Mouse (Mus musculus) colon, adult 2 months (tissue): ENCODE data around the gene B3gnt4. TPM values are rescaled to one million over a fixed set of nuclear protein-coding genes. Genes with fewer than 3 reads are reported as not detected.

Experiments used
- polyA plus RNA-seq: library from polyadenylated mRNA; depleted of rRNA; stranded (reverse); fragments of >200 nt; gene quantifications from 2 replicates; pipeline ENCODE4 v1.2.3, GENCODE M21; 2012; rRNA removed

B3gnt4 gene
- polyA plus RNA-seq, result 0.33 TPM in 1 of 2 replicates, not detected in the other

DNA sequence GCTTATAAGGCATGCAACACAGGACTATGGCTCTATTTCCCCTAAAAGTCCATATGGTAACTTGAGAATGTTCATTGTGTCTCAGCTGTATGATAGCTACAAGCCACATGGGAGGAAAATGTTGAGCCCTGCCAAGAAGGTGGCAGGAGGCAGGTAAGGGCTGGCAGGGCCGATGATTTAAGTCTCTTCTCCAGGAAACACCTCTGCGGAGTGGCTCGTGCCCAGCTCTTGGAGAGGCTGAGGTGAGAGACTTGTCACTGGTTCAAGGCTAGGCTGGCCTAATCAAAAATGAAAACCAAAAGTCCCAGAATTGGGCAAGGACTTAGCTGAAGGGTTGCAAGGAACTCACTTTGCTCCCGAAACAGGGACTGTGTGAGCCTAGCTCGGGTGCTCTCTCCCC is at the start of gene B3gnt4:
B3gnt4 (plus strand) TSS at position 301 of the 400 bp plus-strand sequence.

DNA sequence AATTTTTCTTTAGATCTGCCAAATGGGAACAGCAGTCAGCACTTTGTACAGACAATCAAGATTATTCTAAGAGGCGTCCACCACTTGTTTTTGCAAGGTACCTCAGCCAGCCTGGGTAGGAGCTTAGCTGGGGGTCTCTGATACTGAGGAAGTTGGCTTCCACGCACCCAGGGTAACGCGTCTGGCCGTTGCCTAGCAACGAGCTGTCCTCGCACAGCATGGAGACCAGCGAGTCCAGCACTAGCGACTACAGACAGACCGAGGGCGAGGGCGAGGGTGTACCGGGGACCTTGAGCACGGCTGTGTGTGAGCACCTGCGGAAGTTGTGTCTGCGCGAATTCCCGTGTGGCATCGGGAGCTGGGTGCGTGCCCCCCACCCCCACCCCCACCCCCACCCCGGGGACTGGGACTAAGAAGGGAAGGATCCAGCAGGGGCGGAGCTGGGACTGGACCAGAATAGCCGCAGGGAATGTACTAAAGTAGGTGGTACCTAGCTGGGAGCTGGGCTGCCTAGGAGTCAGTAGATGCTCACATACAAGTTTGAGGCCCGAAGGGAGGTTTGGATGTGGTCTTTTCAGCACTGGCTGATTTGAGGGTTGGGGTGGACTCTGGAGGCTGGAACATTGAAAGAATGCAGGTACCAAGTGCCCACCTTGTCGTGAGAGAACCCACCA is 21.0 kb upstream of the B3gnt4 start, which contains the start of the genes Lrrc43 and Il31:
Lrrc43 (plus strand) TSS at position 194 of the 674 bp plus-strand sequence.
Il31 (minus strand) TSS at position 378 of the 674 bp plus-strand sequence.

DNA sequence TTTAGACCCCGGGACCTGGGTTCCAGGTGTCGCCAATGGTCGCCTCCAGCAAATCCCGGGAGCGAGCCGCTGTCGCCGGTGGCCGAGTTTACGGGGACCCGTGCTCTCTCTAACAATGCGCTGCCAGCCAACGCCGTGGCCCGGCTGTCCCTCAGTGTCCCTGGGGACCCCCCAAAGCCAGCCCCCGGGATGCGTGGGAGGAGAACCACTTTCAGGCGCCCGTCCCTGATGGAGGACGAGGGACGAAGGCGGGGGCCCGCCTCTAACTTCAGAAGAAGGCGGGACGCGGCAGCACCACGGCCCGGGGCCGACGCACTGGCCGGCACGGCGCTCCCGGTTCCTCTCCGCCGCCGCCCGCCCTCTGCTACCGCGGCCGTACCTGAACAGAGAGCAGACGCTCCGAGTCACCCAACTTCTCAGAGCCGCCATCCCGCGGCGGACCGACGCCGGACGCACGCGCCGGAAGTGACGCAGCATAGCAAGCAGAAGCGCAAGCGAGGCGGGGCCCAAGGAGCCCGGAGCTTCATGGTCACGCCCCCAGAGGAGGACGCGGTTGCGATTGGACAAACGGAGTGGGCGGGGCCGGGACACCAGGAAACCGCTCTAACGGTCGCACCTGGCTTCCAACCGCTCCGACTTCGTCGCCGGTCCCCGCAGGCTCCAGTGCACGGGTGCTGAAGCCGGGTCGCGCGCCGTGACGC is 13.6 kb downstream of the B3gnt4 start, which contains the start of gene Diablo:
Diablo (minus strand) TSS at position 485 of the 701 bp plus-strand sequence.

DNA sequence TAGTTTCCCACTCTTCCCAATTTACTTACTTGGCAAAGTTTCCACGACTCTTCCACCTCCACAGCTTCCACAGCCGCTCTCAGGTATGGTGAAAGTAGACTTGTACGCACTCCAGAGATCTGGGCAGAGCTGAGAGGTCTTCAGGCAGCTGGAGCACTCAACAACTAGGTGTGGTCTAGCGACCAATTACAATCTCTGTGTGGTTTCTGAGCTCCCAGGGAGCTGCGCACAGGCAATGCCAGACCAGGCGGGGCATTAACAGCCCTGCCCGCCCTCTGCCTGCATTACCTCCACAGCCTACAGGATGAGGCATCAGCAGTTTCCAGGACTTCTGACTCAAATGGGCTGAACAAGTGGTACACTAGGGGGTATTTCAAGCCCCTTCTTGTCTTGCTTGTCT is 15.0 kb downstream of the B3gnt4 start, which contains the start of gene Gm49027:
Gm49027 (minus strand) TSS at position 208 of the 400 bp plus-strand sequence.

Other genes starting within 250 kb of the B3gnt4 start
- gene Bcl7a, start 166.6 kb upstream of the B3gnt4 start, polyA plus RNA-seq, result 4.5 and 4.9 TPM in 2 replicates
- 53.0 and 82.7 TPM in 2 replicates for gene Mlxip, start 115.7 kb upstream of the B3gnt4 start, polyA plus RNA-seq
- not detected in 2 replicates for gene Lrrc43, start 21.2 kb upstream of the B3gnt4 start, polyA plus RNA-seq
- gene Il31, start 21.0 kb upstream of the B3gnt4 start, polyA plus RNA-seq, result not detected in 2 replicates
- gene Diablo, start 13.7 kb downstream of the B3gnt4 start, polyA plus RNA-seq, result 37.9 and 38.2 TPM in 2 replicates
- gene Gm49027, start 15.0 kb downstream of the B3gnt4 start, polyA plus RNA-seq, result 19.5 and 21.7 TPM in 2 replicates
- gene Vps33a, start 62.6 kb downstream of the B3gnt4 start, polyA plus RNA-seq, result 8.8 and 11.2 TPM in 2 replicates
- 12.9 and 13.1 TPM in 2 replicates for gene Clip1, start 174.2 kb downstream of the B3gnt4 start, polyA plus RNA-seq
- 24.9 and 25.6 TPM in 2 replicates for gene Zcchc8, start 210.6 kb downstream of the B3gnt4 start, polyA plus RNA-seq
- 8.2 and 13.1 TPM in 2 replicates for gene Rsrc2, start 239.0 kb downstream of the B3gnt4 start, polyA plus RNA-seq
- 1.2 and 2.1 TPM in 2 replicates for gene Kntc1, start 239.3 kb downstream of the B3gnt4 start, polyA plus RNA-seq